Mouse (Mus musculus) neural tube, embryonic 12.5 days (tissue): ENCODE measurements around the gene Serpine2. TPM values are rescaled to one million over a fixed set of nuclear protein-coding genes. Genes with fewer than 3 reads are reported as not detected.

ENCODE experiments used
- ATAC-seq: fragments of 200-750 bp; cut with Nextera tagmentation; 2 replicates; pipeline ENCODE4 v1.8.0; 2017; ENCODE audit warnings: low read depth, mild to moderate bottlenecking, moderate TSS enrichment, moderate library complexity; ENCODE audit not compliant: low FRiP score
- H3K27ac ChIP-seq: fragments of 300-500 bp; sonication (generic); 2 replicates; pipeline ENCODE4 v1.5.1; 2016
- H3K27me3 ChIP-seq: fragments of 300-500 bp; sonication (generic); replicated peaks from 2 replicates; pipeline ENCODE4 v1.6.1; 2016; ENCODE audit warnings: mild to moderate bottlenecking
- H3K36me3 ChIP-seq: fragments of 300-500 bp; sonication (generic); 2 replicates; pipeline ENCODE4 v1.6.1; 2016; ENCODE audit warnings: mild to moderate bottlenecking
- H3K4me1 ChIP-seq: fragments of 300-500 bp; sonication (generic); 2 replicates; pipeline ENCODE4 v1.6.1; 2016
- H3K4me2 ChIP-seq: fragments of 300-500 bp; sonication (generic); replicated peaks from 2 replicates; pipeline ENCODE4 v1.6.1; 2016; ENCODE audit warnings: mild to moderate bottlenecking
- H3K4me3 ChIP-seq: fragments of 300-500 bp; sonication (generic); 2 replicates; pipeline ENCODE4 v1.5.1; 2016
- H3K9ac ChIP-seq: fragments of 300-500 bp; sonication (generic); 2 replicates; pipeline ENCODE4 v1.6.1; 2016; ENCODE audit warnings: mild to moderate bottlenecking
- H3K9me3 ChIP-seq: fragments of 300-500 bp; sonication (generic); 2 replicates; pipeline ENCODE4 v1.6.1; 2016; ENCODE audit warnings: mild to moderate bottlenecking
- WGBS: fragments of 180-500 bp; shearing (Covaris S2); methylation state at CpG from one replicate; pipeline ENCODE4 v1.1.7; 2016; 5-methylcytosine and 5-hydroxymethylcytosine counted together
- polyA plus RNA-seq: library from polyadenylated mRNA; unstranded; fragments of >200 nt; fragmentation: Nextera tagmentation; extraction: Ambion mirVana; gene quantifications from 2 replicates; pipeline ENCODE4 v1.2.1, GENCODE M21; 2016

Serpine2 gene
- polyA plus RNA-seq, 1 experiment from 2014 or later = 189 TPM

DNA sequence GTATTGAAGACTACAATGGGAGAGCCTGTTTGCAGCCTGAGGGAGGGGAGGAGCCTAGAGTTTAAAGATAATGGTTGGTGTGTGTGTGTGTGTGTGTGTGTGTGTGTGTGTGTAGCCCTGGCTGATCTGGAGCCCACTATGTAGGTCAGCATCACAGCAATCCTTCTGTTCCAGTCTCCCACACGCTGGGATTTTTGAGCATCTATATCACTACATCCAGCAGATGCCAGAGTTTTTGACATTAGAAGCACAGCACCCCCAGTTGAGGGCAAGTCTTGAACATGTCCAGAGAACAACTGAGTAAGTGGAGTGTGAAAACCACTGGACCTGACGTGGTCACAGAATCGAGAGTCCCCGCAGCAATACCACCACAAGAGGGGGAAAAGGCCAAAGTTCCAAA is 4.2 kb downstream of the Serpine2 start:
- H3K4me3 ChIP-seq = no peak overlapping the region
- no peaks in the 10 kb centered on the region for H3K27me3 ChIP-seq
- no peaks in the 10 kb centered on the region for H3K9me3 ChIP-seq
- no peak overlapping the region for H3K9ac ChIP-seq
- 48% methylated on average over 4 of the region's 4 CpGs for WGBS
- no peak for ATAC-seq
- H3K4me2 ChIP-seq = peak overlapping the region; percentile 94
- peaks cover 29% of the 10 kb centered on the region for H3K4me1 ChIP-seq
- no peak overlapping the region for H3K27ac ChIP-seq
- no peaks in the 10 kb centered on the region for H3K36me3 ChIP-seq

DNA sequence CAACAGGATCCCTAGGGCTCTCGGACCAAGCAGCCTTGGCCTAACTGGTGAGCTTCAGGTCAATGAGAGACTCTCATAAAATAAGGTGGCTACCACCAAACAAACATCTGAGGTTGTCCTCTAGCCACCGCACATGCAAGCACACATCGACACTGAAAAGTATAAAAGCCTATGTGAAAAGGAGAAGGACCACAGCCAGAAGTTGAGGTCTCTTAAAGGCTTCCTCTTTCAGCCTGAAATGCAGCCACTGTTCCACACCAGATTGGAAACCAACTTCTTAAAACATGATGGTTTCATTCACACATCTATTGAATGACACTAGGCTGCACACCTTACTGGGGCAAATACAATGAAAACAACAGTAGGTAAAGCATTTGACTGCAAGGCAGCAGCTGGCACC is 7.5 kb downstream of the Serpine2 start:
- no peak overlapping the region for H3K27ac ChIP-seq
- no peak for ATAC-seq
- peaks cover 5% of the 10 kb centered on the region; the same call in 1 of the 2 replicates for H3K36me3 ChIP-seq
- no peak overlapping the region for H3K4me3 ChIP-seq
- no peak overlapping the region for H3K4me2 ChIP-seq
- peaks cover 7% of the 10 kb centered on the region; the same call in 1 of the 2 replicates for H3K4me1 ChIP-seq
- H3K9ac ChIP-seq = no peak overlapping the region
- H3K9me3 ChIP-seq = no peaks in the 10 kb centered on the region
- H3K27me3 ChIP-seq = no peaks in the 10 kb centered on the region
- 96% methylated on average over 3 of the region's 3 CpGs for WGBS

DNA sequence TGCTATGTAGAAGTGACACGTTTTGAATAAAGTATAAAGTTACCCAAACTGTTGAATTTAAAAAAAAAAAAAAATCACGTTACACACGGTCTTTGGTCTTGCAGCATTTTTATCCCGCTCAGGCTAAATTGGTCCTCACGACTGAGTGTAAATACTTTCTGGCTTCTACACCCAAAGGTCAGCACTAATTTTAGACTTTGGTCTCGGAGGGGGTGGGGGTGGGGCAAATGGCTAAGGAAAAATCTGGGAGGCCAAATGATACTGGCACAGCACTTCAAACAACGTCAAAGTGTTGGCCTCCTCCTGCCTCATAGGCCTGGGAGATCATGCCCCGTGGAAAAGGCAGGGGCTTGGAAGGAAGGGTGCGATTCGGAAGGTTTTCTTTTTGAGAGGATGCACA is 10.6 kb downstream of the Serpine2 start:
- no peaks in the 10 kb centered on the region for H3K27me3 ChIP-seq
- no peak overlapping the region for H3K4me2 ChIP-seq
- H3K27ac ChIP-seq = no peak overlapping the region
- H3K4me3 ChIP-seq = no peak overlapping the region
- no peaks in the 10 kb centered on the region for H3K4me1 ChIP-seq
- no peak overlapping the region for H3K9ac ChIP-seq
- 93% methylated on average over 10 of the region's 10 CpGs for whole genome bisulfite sequencing
- no peak for ATAC-seq
- H3K9me3 ChIP-seq = no peaks in the 10 kb centered on the region
- peaks cover 5% of the 10 kb centered on the region; the same call in 1 of the 2 replicates for H3K36me3 ChIP-seq

DNA sequence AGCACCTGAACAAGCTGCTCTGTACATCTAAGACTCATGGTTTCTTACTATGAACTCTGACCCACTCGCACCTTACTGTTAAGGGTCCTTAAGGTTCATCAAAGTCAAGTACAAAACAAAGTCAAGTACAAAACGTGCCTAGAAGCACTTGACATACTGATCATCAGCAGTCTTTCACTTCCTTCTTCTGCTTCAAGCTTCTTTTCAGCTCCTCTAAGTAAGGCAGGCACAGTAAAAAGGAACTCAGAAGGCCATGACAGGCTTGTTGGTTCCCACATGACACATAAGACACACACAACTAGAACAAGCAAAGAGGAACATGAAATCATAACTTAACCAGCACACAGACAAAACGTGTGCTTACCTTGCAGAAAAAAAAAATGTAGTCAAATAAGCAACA is 12.3 kb downstream of the Serpine2 start:
- H3K9ac ChIP-seq = no peak overlapping the region
- H3K36me3 ChIP-seq = peaks cover 5% of the 10 kb centered on the region; the same call in 1 of the 2 replicates
- no peak overlapping the region for H3K4me2 ChIP-seq
- 83% methylated on average over 3 of the region's 3 CpGs for WGBS
- no peaks in the 10 kb centered on the region for H3K9me3 ChIP-seq
- H3K4me3 ChIP-seq = no peak overlapping the region
- no peaks in the 10 kb centered on the region for H3K27me3 ChIP-seq
- no peak for ATAC-seq
- no peak overlapping the region for H3K27ac ChIP-seq
- no peaks in the 10 kb centered on the region for H3K4me1 ChIP-seq

DNA sequence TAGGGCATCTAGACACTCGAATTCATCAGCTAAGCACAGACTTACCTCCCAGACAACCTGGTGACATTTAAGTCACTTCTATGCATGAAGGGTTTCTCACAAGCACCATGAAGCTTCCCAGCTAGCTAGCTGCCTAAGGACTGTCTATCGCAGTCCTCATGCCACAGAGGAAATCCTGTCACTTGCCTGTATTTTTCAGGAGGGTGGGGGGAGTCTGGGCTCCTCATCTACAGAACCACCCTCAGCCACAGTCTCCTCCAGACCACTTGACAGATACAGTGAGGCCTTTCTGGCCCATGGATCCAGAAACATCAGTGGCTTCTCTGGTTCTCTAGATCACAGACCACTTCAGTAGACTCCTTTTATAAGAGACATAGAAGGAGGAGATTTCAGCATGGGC is 14.1 kb downstream of the Serpine2 start:
- Histone ChIP-seq H3K27me3 (no peaks in the 10 kb centered on the region), H3K4me3 (no peak overlapping the region), H3K9ac (no peak overlapping the region), H3K27ac (no peak overlapping the region), H3K4me2 (no peak overlapping the region), H3K4me1 (no peaks in the 10 kb centered on the region), H3K9me3 (no peaks in the 10 kb centered on the region), H3K36me3 (peaks cover 5% of the 10 kb centered on the region; the same call in 1 of the 2 replicates)
- 87% methylated on average over 2 of the region's 2 CpGs for WGBS
- no peak for ATAC-seq

DNA sequence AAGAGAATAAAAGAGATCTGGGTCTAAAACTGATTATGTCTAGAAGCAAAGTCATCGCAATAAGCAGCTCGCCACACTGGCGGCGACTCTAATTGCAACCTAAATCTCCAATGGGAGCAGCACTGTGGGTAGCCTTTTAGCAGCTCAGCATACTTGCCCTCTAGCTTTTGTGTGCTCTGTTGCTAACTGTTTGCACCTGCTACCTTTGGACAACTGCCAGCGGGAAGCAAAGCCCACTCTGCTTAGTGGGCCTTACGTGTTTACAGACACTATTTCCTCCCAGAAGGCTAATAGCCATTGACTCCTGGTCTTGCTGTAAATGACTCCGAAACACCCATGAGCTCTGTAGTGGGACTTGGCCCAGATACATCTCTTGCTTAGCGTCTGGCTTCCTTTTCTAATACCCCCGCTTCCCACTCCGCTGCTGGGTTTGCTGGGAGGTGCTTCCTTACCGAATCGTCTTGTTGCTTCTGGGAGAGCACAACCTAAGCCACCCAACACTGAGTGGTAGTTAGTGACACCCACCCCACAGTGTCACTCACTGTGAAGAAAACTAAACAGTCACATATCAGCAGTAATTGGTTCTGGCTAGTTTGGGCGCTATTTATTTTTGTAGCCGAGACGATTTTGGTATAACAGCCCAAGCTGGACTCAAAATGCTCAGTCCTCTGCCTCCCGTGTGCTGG is 28.1 kb downstream of the Serpine2 start:
- peak; percentile 93 for ATAC-seq
- Histone ChIP-seq H3K9me3 (no peaks in the 10 kb centered on the region), H3K27ac (no peak overlapping the region), H3K27me3 (no peaks in the 10 kb centered on the region), H3K4me1 (peaks cover 6% of the 10 kb centered on the region; the same call in 1 of the 2 replicates), H3K4me2 (no peak overlapping the region), H3K36me3 (no peaks in the 10 kb centered on the region), H3K9ac (no peak overlapping the region), H3K4me3 (no peak overlapping the region)
- 51% methylated on average over 16 of the region's 16 CpGs for WGBS

DNA sequence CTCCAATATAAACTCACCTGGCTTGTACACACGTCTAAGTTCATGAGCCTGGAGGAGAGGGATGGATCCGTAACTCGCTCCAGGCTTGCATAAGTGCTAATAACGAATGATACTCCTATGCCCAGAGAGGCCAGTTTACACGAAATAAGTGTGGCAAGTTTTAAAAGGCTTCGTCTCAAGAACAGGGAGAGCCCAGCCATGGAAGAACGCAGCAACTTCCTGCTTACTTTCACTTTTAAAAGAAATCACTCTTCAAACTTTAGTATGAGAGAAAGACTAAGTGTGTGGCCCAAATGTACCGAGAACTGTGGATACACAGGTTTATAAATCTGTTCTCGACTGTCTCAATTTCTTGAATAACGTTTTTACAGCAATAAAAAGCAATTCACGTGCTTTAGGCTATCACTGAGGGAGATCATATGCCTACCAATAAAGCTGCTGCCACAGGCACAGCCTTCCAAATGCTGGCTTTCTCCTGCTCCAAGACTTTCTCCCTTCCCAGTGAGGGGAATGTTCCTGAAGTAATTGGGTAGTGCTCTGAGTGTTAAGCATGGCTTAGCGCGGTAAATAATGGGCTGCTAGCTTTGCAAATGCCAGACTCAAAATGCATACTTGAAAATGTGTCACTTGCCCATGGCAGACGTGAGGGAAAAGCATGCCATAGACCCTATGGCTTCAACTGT is 36.9 kb downstream of the Serpine2 start:
- no peak for ATAC-seq
- Histone ChIP-seq H3K4me1 (peaks cover 8% of the 10 kb centered on the region), H3K9me3 (no peaks in the 10 kb centered on the region), H3K4me2 (no peak overlapping the region), H3K4me3 (no peak overlapping the region), H3K27ac (no peak overlapping the region), H3K9ac (no peak overlapping the region), H3K27me3 (no peaks in the 10 kb centered on the region), H3K36me3 (peaks cover 15% of the 10 kb centered on the region; the same call in 1 of the 2 replicates)
- WGBS = 74% methylated on average over 14 of the region's 14 CpGs

DNA sequence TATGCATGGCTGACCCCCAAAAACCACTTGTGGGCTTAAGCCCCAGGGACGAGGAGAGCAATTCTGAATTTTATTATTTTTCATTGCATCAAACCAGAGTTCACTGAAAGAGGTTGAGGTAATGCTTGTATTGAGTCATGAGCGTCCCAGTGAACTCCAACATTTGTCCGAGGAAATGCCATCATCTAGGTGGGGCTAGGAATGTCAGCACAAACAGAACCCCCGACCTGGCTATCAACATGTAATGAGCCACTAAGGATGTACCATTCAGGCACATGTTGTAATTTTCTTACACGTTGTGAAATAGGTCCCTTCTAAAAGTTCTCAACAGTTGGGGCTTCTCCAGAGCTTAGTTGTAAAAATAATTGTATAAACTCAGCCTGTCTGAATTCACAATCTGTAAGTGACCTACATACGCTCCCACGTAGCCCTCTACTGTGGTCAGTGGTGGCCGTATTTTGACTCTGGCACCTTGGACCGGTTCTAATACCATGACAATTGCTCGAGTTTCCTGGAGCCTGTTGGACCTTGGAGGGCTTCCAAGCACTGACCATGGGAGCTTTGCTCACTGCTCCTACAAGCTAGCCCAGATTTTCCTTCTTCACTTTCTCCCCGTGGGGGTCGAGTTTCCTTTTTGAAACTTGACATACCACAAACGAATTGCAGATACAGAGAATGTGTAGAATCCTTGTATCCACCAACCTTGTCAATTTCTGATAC is 38.0 kb downstream of the Serpine2 start:
- no peaks in the 10 kb centered on the region for H3K9me3 ChIP-seq
- H3K36me3 ChIP-seq = peaks cover 15% of the 10 kb centered on the region; the same call in 1 of the 2 replicates
- no peak overlapping the region for H3K4me2 ChIP-seq
- no peaks in the 10 kb centered on the region for H3K27me3 ChIP-seq
- H3K9ac ChIP-seq = no peak overlapping the region
- no peak overlapping the region for H3K4me3 ChIP-seq
- peaks cover 8% of the 10 kb centered on the region for H3K4me1 ChIP-seq
- H3K27ac ChIP-seq = no peak overlapping the region
- 81% methylated on average over 13 of the region's 13 CpGs for WGBS
- ATAC-seq = no peak

DNA sequence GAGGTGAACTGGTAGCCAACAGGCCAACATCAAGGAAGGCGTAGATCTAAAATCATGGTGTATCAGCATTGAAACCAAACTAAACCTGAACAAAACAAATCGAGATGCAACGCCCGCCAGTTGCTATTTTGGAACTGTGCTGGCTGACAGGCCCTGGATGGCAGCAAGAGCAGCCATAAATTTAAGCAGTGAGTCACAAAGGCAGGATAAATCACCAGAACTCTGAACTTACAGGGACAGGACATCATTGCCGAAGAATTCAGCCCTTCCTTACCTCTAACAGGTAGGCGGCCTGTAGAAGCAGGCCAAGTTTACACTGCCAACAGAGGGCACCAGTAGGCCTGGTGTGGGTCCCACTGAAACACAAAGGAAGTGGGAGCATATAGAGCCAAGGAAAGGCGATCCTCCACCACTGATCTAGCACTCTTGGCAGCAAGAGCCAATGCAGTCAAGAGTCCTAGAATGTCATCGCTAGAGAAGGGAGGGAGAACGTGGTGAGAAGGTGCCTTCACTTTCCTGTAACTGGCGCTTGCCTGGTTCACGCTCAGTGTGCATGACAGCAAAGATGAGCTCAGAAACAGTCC is 41.6 kb downstream of the Serpine2 start:
- Histone ChIP-seq H3K27me3 (no peaks in the 10 kb centered on the region), H3K36me3 (peaks cover 24% of the 10 kb centered on the region; the same call in 1 of the 2 replicates), H3K9me3 (no peaks in the 10 kb centered on the region), H3K4me2 (no peak overlapping the region), H3K4me1 (no peaks in the 10 kb centered on the region; the same call in 1 of the 2 replicates), H3K4me3 (no peak overlapping the region), H3K27ac (no peak overlapping the region), H3K9ac (no peak overlapping the region)
- no peak for ATAC-seq
- 91% methylated on average over 11 of the region's 11 CpGs for WGBS

DNA sequence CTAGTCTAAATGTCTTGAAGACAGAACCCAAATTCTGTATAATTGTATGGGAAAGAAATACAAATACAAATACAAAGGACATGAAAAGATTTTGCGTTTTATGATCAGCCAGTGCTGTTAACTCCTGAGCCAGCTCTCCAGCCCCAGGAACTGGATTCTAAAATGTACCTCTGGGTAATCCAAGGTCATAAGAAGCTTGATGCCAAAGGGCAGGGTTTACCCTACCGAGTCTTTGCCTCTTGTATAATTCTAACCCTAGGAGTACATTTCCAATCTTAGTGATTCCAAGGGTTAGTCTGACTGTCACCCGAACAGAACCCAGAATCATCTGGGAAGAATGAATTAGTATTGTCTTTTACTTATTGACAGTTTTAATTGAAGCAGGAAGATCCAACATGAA is 45.5 kb downstream of the Serpine2 start:
- Histone ChIP-seq H3K27ac (no peak overlapping the region), H3K4me1 (no peaks in the 10 kb centered on the region), H3K4me3 (no peak overlapping the region), H3K4me2 (no peak overlapping the region), H3K9me3 (no peaks in the 10 kb centered on the region), H3K9ac (no peak overlapping the region), H3K27me3 (no peaks in the 10 kb centered on the region), H3K36me3 (peaks cover 19% of the 10 kb centered on the region; the same call in 1 of the 2 replicates)
- ATAC-seq = no peak
- 91% methylated on average over 3 of the region's 3 CpGs for WGBS

DNA sequence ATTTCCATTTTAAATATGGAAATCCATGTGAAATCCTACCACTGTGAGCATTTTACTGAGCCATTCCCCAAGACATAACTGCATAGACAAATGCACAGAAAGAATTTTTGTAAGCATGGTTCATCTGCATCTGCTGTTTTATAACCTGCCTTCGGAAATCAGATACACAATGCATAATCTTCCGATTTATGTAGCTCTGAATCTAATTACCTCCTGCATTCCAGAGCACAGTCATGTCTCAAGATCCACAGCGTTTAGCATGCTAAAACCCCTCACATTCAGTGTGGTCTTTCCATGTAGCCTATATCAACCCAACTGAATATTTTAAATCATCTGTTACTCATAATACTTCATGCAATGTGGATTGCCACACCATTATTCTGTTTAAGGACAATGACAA is 51.5 kb downstream of the Serpine2 start:
- WGBS = 86% methylated on average over 3 of the region's 3 CpGs
- Histone ChIP-seq H3K4me2 (no peak overlapping the region), H3K36me3 (peaks cover 5% of the 10 kb centered on the region; the same call in 1 of the 2 replicates), H3K27me3 (no peaks in the 10 kb centered on the region), H3K27ac (no peak overlapping the region), H3K9me3 (no peaks in the 10 kb centered on the region), H3K4me1 (no peaks in the 10 kb centered on the region), H3K4me3 (no peak overlapping the region), H3K9ac (no peak overlapping the region)
- no peak for ATAC-seq

DNA sequence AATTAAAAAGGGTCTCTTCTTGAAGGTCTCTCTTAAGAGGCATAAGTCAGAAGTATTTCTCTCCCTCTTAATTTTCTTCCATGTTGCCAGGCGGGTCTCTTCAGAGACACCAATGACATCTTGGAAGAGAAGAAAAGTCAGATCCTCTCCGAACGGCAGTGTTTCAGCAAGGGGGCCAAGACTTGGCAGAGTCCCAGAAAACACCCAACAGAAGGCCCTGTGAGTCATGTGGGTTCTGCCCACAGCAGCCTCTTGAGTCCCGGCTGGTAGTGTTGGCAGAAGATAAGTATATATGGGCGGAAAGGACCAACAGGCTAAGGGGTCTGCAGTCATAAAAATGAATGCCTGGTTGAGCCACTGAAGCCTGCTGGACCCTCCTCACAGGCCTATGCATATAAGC is 54.1 kb downstream of the Serpine2 start:
- no peaks in the 10 kb centered on the region for H3K4me1 ChIP-seq
- peaks cover 3% of the 10 kb centered on the region; the same call in 1 of the 2 replicates for H3K36me3 ChIP-seq
- H3K27me3 ChIP-seq = no peaks in the 10 kb centered on the region
- no peak for ATAC-seq
- no peak overlapping the region for H3K9ac ChIP-seq
- no peaks in the 10 kb centered on the region for H3K9me3 ChIP-seq
- H3K4me2 ChIP-seq = no peak overlapping the region
- 77% methylated on average over 5 of the region's 5 CpGs for WGBS
- no peak overlapping the region for H3K27ac ChIP-seq
- H3K4me3 ChIP-seq = no peak overlapping the region
